ENCODE assay signal across 8 mouse cellular contexts in the genomic region with DNA sequence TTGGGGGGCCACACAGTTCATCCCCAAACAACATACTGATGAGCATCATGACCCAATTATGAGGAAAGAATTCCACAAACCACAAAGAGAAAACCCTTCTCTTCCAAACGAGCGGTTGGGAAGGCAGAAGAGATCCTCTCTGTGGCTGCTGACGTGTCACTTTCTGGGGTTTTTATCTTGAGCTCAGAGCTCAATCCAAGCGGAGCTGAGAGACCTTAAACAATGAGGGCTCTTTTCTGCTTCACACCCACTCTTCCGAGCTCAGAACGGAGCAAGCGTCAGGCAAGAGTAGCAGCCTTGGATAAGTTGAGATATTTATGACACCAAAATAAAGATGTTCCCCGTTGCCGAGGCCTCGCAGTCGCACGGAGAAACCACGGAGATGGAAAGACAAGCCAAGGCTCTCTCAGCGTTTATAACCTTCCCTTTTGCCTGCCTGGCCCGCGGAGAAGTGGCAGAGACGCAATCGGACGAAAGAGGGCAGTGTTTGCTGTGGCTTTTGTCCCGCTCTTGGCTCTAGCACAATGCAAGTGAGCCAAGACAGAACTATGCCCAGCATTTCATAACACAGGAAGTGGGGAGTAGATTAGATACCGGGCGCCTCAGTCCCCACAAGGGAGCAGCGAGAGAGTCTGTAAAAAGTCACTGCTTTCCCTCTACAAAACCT.
DNase-seq lines count a peak whose midpoint lies in the region; ATAC-seq lines count a peak whose summit lies in the region.

No protein-coding gene starts in this region.

- H3K4me1 ChIP-seq in brown adipose tissue, adult 24 weeks (ENCODE audit: control insufficient read depth, insufficient read depth, insufficient read length, low read length), result no peaks in the 10 kb centered on the region
- peaks cover 14% of the 10 kb centered on the region for H3K4me1 ChIP-seq in forebrain, embryonic 12.5 days
- H3K4me1 ChIP-seq in heart, embryonic 16.5 days (ENCODE audit: control insufficient read depth, insufficient read depth, low read length), result peaks cover 16% of the 10 kb centered on the region
- no peaks in the 10 kb centered on the region for H3K4me1 ChIP-seq in liver, embryonic 13.5 days (replicated peaks)
- no peaks in the 10 kb centered on the region for H3K4me1 ChIP-seq in stomach, embryonic 15.5 days

- H3K4me2 ChIP-seq in forebrain, embryonic 12.5 days, result peak overlapping the region; percentile 53
- peak overlapping the region; percentile 78 for H3K4me2 ChIP-seq in heart, embryonic 16.5 days (ENCODE audit: low read depth, low read length)
- peak overlapping the region; percentile 18 for H3K4me2 ChIP-seq in liver, embryonic 13.5 days
- H3K4me2 ChIP-seq in stomach, embryonic 15.5 days, result peak overlapping the region; percentile 51

- peak; percentile 81 for ATAC-seq in forebrain, embryonic 12.5 days (ENCODE audit: low FRiP score)
- peak; percentile 96 for ATAC-seq in heart, embryonic 16.5 days (replicated peaks; ENCODE audit: extremely low read depth, insufficient read depth, low FRiP score)
- ATAC-seq in liver, embryonic 13.5 days (ENCODE audit: low read depth), result peak; percentile 55; the same call in 1 of the 2 replicates
- peak; percentile 84; the same call in 1 of the 2 replicates for ATAC-seq in stomach, embryonic 15.5 days (ENCODE audit: insufficient read depth, low FRiP score, low read depth)

- DNase-seq in CD4-positive, CD25-positive, alpha-beta regulatory T cell, adult 2 months (ENCODE audit: low read depth, low spot score), result peak; percentile 86
- peak; percentile 84 to 87 for DNase-seq in kidney, postnatal 25 days
- DNase-seq in liver, embryonic 13.5 days, result peak; percentile 22
- DNase-seq in neural tube, embryonic 10.5 days (ENCODE audit: extremely low spot score, low spot score), result peak; percentile 87

- no peaks in the 10 kb centered on the region for H3K9me3 ChIP-seq in forebrain, embryonic 12.5 days
- no peaks in the 10 kb centered on the region for H3K9me3 ChIP-seq in heart, embryonic 16.5 days (replicated peaks; ENCODE audit: control insufficient read depth, low read length)
- no peaks in the 10 kb centered on the region for H3K9me3 ChIP-seq in liver, embryonic 13.5 days (replicated peaks)
- no peaks in the 10 kb centered on the region for H3K9me3 ChIP-seq in stomach, embryonic 15.5 days

- WGBS in forebrain, embryonic 12.5 days, result under 1% methylated on average over 23 of the region's 23 CpGs
- WGBS in heart, embryonic 16.5 days, result 1% methylated on average over 23 of the region's 23 CpGs
- WGBS in liver, embryonic 13.5 days (ENCODE audit: insufficient replicate concordance), result 1% methylated on average over 23 of the region's 23 CpGs
- 2% methylated on average over 23 of the region's 23 CpGs for WGBS in stomach, embryonic 15.5 days

- peak overlapping the region; percentile 39 for H3K27ac ChIP-seq in brown adipose tissue, adult 24 weeks (replicated peaks; ENCODE audit: low read depth, low read length)
- H3K27ac ChIP-seq in forebrain, embryonic 12.5 days, result no peak overlapping the region
- peak overlapping the region; percentile 64 for H3K27ac ChIP-seq in heart, embryonic 16.5 days (ENCODE audit: low read length)
- H3K27ac ChIP-seq in liver, embryonic 13.5 days, result no peak overlapping the region
- H3K27ac ChIP-seq in stomach, embryonic 15.5 days, result peak overlapping the region; percentile 64

- H3K36me3 ChIP-seq in forebrain, embryonic 12.5 days (replicated peaks), result no peaks in the 10 kb centered on the region
- no peaks in the 10 kb centered on the region for H3K36me3 ChIP-seq in heart, embryonic 16.5 days (ENCODE audit: control insufficient read depth, insufficient read depth)
- no peaks in the 10 kb centered on the region for H3K36me3 ChIP-seq in liver, embryonic 13.5 days
- no peaks in the 10 kb centered on the region for H3K36me3 ChIP-seq in stomach, embryonic 15.5 days

- peak overlapping the region; percentile 34 for H3K4me3 ChIP-seq in brown adipose tissue, adult 24 weeks (ENCODE audit: insufficient read depth, low read depth, low read length)
- H3K4me3 ChIP-seq in forebrain, embryonic 12.5 days (replicated peaks), result peak overlapping the region; percentile 27
- peak overlapping the region; percentile 46 for H3K4me3 ChIP-seq in heart, embryonic 16.5 days (ENCODE audit: low read length)
- H3K4me3 ChIP-seq in liver, embryonic 13.5 days (replicated peaks), result 0 out of 2 replicates have a peak overlapping the region, but pooled peaks have one; percentile 3
- H3K4me3 ChIP-seq in stomach, embryonic 15.5 days (replicated peaks), result peak overlapping the region; percentile 25

- H3K9ac ChIP-seq in forebrain, embryonic 12.5 days, result peak overlapping the region; percentile 33; the same call in 1 of the 2 replicates
- peak overlapping the region; percentile 66 for H3K9ac ChIP-seq in heart, embryonic 16.5 days (ENCODE audit: low read length)
- no peak overlapping the region for H3K9ac ChIP-seq in liver, embryonic 13.5 days
- no peak overlapping the region for H3K9ac ChIP-seq in stomach, embryonic 15.5 days

- peaks cover 72% of the 10 kb centered on the region for H3K27me3 ChIP-seq in forebrain, embryonic 12.5 days
- peaks cover 18% of the 10 kb centered on the region for H3K27me3 ChIP-seq in heart, embryonic 16.5 days (ENCODE audit: control insufficient read depth, insufficient read depth, low read length)
- peaks cover 41% of the 10 kb centered on the region for H3K27me3 ChIP-seq in liver, embryonic 13.5 days
- H3K27me3 ChIP-seq in stomach, embryonic 15.5 days (replicated peaks), result peaks cover 10% of the 10 kb centered on the region; the same call in 1 of the 2 replicates

Comparison
In these comparisons a context has a peak if more than half of its experiments do, and no peak if none do; other contexts are left out.
1. DNase-seq: peak in every context shown above with its lines; median percentile 87 in neural tube, embryonic 10.5 days; 86 in CD4-positive, CD25-positive, alpha-beta regulatory T cell, adult 2 months; 86 in kidney, postnatal 25 days; 22 in liver, embryonic 13.5 days.
2. H3K27ac ChIP-seq: peak in brown adipose tissue, adult 24 weeks (single experiment), heart, embryonic 16.5 days (single experiment) and stomach, embryonic 15.5 days (single experiment); none in forebrain, embryonic 12.5 days (single experiment) and liver, embryonic 13.5 days (single experiment).
3. H3K4me2 ChIP-seq: peak in every context shown above with its lines; median percentile 78 in heart, embryonic 16.5 days; 53 in forebrain, embryonic 12.5 days; 51 in stomach, embryonic 15.5 days; 18 in liver, embryonic 13.5 days.
4. H3K9ac ChIP-seq: peak in forebrain, embryonic 12.5 days (single experiment) and heart, embryonic 16.5 days (single experiment); none in liver, embryonic 13.5 days (single experiment) and stomach, embryonic 15.5 days (single experiment).
5. Peak in every context shown above with its lines, with median percentiles within 50 percentile points of each other: H3K4me3 ChIP-seq and ATAC-seq.